Mouse (Mus musculus): ENCODE results near the gene Itch. TPM values are rescaled to one million over a fixed set of nuclear protein-coding genes. Genes with fewer than 3 reads are reported as not detected.

Gene Itch
- 1.4 and 2.9 TPM in 2 replicates for polyA plus RNA-seq (2012; ENCODE audit: low replicate concordance)

DNA sequence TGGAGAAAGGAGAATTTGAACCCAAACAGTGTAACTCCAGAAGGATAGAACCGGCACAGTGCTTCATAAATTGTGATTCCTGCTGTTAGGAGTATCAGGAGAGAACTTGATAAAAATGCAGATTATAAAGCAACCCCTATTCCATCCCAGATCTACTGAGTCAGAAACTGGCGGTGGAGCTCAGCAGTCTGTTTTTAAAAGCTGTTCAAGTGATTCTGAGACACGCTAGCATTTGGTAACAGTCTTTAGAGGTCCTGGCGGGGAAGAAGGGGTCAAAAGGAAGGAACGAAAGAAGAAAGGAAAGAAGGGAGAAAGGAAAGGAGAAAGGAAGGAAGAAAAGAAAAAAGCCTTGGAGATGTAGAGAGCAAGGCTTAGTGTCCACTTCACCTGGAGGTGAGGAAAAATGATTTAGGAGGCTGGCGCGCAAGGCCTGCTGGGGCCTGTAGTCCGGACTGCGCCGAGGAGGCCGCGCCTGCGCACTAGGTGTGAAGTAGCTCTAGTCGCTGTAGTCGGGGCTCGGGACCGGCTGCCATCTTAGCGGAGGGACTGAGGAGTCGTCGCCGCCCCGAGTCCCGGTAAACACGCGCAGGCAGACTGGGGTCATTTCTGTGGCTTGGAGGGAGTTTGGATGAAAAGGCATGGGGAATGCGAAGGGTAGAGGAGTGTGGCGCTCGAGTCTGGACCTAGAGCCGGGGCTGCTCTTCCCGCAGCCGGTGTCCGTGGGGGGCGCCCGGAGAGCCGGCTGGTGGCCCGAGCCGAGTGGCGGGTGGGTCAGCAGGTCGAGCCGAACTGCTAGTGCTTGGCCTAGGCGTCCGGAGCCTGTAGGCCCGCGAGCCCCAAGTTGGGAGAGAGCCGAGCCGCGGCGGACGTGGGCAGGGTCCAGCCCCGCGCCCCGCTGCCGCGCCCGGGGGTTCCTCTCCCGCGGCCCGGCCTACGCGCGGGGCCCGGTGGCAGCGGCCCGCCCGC lies at the start of gene Itch:
Itch (plus strand) TSS at position 499 of the 966 bp plus-strand sequence.

DNA sequence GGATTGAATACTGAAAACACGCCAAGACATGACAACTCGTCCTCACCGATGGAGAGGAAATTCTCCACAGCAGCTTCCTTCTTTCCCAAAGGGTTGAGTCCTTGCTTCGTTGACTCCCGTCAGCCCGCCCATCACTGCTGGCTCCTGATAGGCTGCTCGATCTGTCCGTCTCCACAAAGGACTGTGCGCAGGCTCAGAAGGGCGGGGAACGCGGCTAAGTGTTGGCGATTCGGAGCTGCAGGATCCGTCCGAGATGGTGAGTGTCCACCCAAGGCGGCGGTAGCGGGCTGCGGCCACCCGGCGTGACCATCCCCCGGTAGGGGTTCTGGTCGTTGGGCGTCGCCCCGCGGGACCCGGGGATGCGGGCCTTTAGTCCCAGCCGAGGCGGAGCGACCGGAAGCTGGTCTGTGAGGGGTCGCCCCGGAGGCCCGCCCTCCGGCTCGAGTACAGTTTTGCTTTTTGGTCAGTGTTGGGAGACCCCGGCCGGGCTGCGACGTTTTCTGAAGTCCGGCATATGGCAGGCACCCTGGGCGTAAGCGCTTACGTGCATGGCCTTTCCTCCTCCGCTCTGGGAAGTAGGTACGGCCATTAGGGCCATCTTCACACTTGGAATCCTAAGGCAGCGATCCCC lies 103.2 kb downstream of the Itch start, which contains the start of gene Dynlrb1:
Dynlrb1 (plus strand) TSS at position 172 of the 631 bp plus-strand sequence.

DNA sequence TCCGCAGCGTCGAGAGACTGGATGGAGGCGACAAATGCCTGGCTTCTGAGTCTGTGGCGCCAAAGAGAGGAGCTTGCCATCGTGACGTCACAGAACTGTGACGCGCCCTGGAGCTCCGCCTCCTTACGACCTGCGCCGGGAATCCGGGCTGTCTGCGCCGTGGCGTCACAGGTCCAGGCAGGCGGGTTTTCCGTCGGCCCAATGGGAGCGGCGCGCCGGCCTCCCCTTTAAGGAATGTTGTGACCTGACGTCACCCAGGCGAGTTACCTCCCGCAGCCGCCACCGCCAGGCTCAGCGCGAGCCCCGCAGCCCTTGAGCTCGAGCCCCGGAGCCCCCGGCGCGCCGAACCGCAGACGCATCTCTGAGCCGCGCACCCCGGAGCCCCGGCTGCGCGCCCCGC lies 142.9 kb downstream of the Itch start, which contains the start of gene Map1lc3a:
Map1lc3a (plus strand) TSS at position 103 of the 400 bp plus-strand sequence.

Other genes with a start within 250 kb of the Itch start
- gene Eif2s2, start 240.6 kb upstream of the Itch start, polyA plus RNA-seq (2012; ENCODE audit: low replicate concordance) = 11.3 and 23.7 TPM in 2 replicates
- 0.10 and 0.15 TPM in 2 replicates for gene Gm14226, start 115.2 kb upstream of the Itch start, polyA plus RNA-seq (2012; ENCODE audit: low replicate concordance)
- gene Ahcy, start 59.0 kb upstream of the Itch start, polyA plus RNA-seq (2012; ENCODE audit: low replicate concordance) = 2.5 and 22.2 TPM in 2 replicates
- gene Dynlrb1, start 103.0 kb downstream of the Itch start, polyA plus RNA-seq (2012; ENCODE audit: low replicate concordance) = 8.5 and 43.6 TPM in 2 replicates
- gene Map1lc3a, start 142.8 kb downstream of the Itch start, polyA plus RNA-seq (2012; ENCODE audit: low replicate concordance) = 23.7 and 45.4 TPM in 2 replicates
- gene Pigu, start 223.9 kb downstream of the Itch start, polyA plus RNA-seq (2012; ENCODE audit: low replicate concordance) = 9.1 and 14.6 TPM in 2 replicates
- gene Trp53inp2, start 247.6 kb downstream of the Itch start, polyA plus RNA-seq (2012; ENCODE audit: low replicate concordance) = 11.6 and 16.1 TPM in 2 replicates

Measured in leukemia stem cell, adult 10-12 weeks (primary cell).